Mouse (Mus musculus): ENCODE measurements around the gene Traf7.

Gene Traf7

GRCm38 (mm10) chr17:24507129-24507664 is 20.5 kb downstream of the Traf7 start:
- peak in 1 of 2 experiments; percentile 29 for DNase-seq (ENCODE audit: low spot score in 2 of 2)

GRCm38 (mm10) chr17:24506332-24507070 is 21.2 kb downstream of the Traf7 start:
- DNase-seq (ENCODE audit: low spot score in 2 of 2), result no peak

DNA sequence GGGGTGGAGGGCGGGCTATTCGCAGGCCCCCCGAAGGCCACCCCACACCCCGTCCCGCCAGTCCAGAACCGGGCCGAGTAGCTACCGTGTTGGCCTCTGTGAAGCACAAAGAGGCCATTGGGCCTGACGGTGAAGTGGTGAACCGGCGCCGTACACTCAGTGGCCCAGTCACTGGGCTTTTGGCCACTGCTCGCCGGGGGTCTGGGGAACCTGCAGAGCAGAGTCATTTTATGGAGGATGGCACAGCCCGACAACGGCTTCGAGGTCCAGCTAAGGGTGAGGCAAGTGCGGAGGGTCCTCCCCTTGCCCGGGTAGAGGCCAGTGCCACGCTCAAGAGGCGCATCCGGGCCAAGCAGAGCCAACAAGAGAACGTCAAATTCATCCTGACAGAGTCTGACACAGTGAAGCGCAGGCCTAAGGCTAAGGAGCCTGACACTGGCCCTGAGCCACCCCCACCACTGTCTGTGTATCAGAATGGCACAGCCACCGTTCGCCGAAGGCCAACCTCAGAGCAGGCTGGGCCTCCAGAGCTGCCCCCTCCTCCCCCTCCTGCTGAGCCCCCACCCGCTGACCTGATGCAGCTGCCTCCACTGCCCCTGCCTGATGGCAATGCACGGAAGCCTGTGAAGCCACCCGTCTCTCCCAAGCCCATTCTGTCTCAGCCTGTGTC is 22.3 kb downstream of the Traf7 start:
- no peak for DNase-seq (ENCODE audit: low spot score in 2 of 2)

GRCm38 (mm10) chr17:24504085-24504484 is 23.7 kb downstream of the Traf7 start:
- DNase-seq (ENCODE audit: low spot score in 2 of 2), result no peak

GRCm38 (mm10) chr17:24502208-24502607 is 25.5 kb downstream of the Traf7 start:
- no peak for DNase-seq (ENCODE audit: low spot score in 2 of 2)

DNA sequence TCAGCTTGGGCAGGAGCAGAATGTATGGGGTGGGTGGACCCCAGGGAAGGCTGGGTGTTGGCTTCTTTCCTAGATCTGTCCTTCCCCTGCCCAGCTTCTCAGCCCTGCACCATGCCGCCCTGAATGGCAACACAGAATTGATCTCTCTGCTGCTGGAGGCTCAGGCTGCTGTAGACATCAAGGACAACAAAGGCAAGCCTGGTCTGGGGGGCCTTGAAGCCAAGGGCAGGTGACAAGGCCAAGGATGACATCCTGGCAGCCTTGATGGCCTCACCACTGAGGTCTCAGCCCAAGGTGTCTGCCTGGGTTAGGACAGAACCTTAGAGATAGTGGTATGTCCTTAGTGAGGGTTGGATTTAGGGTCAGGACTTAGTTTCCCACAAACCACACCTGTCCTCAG is 31.7 kb downstream of the Traf7 start:
- DNase-seq (ENCODE audit: low spot score in 2 of 2), result no peak

DNA sequence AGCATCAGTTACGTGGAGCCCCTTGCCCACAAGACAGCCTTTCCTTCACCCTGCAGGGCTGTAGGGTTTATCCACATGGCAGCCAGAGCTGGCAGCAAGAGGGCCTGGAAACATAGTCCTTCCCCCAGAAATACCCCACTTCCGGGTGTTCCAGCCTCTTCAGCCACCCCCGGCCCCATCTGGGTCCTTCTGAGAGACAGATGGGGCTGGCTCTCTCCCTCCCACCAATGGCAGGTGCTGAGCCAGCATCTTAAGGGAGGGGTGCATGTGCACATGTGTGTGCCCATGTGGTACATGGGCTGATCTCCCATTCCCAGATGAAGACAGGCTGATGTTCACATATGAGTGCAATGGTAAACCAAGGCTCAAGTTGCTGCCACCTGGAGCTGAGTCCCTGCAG is 32.3 kb downstream of the Traf7 start:
- DNase-seq (ENCODE audit: low spot score in 2 of 2), result peak; percentile 34 to 65

- peak; percentile 49 to 68 for DNase-seq (ENCODE audit: low spot score in 2 of 2)
These were observed 33.0 kb downstream of the Traf7 start for GRCm38 (mm10) chr17:24494627-24495335.

GRCm38 (mm10) chr17:24490399-24490798 is 37.3 kb downstream of the Traf7 start:
- peak in 1 of 2 experiments; percentile 25 for DNase-seq (ENCODE audit: low spot score in 2 of 2)

DNA sequence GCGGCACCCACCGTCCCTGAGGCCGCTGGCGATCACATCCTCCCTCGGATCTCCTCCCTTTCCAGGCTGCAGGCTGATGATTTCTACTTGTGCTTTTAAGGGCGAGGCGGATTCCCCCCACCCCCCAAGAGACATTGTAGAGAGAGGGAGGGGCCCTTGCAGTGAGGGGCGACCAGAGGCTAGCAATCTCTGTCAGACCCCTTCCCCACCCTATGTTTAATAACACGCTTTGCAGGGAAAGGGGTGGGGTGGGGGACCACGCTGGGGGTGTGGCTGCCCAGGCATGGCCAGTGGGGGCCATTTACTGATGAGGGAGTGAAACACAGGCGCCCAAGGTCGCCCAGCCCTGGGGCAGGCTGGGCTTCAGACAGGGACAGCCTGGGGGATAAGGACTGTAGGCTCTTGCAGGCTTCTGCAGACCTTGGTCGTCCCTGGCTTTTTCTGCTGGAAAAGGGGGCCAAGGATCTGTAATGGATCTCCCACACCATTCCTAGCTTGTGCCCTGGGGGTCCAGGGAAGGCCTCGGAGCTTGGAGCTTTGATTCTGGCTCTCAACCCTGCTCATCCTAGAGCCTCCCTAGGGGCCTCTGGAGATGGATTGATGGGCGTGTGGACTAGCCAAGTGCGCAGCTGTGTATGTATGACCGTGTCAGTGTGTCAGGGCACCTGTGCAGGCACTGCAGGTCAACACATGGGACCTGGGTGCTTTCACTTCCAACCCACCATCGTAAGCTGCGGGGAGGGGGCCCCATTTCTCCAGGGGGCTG is 38.3 kb downstream of the Traf7 start:
- DNase-seq (ENCODE audit: low spot score in 2 of 2), result no peak

DNA sequence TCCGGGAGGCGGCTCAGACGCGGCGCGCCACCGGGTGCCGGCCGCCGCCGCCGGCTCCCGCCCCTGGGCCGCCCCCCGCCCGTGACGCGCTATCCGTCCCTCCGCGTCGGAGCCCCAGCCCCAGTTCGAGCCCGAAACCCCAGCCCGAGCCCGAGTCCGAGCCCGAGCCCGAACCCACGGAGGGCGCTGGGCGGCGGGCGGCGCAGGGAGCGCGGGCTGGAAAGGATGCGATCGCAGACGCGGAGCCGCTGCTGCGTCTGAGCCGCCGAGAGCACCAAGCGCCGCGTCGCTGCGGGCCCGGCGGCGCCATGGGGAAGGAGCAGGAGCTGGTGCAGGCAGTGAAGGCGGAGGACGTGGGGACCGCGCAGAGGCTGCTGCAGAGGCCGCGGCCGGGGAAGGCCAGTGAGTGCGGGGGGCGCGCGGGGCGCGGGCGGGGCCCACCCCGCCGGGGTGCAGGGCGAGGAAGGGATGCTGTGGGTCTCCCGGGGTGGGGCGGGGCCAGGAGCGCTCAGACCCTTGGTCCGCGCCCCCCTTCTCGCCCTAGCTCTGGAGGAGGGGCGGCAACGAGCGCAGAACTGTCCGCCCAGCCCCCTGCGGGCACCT is 39.0 kb downstream of the Traf7 start:
- peak in 1 of 2 experiments; percentile 48 for DNase-seq (ENCODE audit: low spot score in 2 of 2)

DNA sequence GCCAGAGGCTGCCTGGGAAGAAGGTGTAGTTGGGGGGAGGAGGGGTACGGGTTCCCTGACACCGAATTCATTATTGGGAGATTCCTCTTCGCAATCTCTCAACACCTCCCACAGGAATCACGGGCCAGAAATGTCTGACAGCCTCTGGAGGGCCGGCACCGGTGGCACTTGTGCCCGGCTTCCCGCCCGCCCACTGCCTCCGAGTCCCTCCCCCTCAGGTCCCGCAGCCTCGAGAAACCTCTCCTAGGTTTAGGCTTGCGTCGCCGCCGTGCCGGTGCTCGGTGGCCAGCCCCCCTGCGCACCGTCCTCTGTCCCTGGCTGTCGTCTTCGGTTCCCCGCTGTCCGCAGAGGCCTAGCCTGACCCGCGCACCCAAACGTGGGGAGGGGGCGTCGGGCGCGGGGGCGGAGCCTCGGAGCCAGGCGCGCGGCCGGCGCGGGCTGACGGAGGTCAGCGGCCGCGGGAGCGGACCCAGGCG is 39.5 kb downstream of the Traf7 start, which contains the start of gene Caskin1:
Gene Caskin1 (plus strand): TSS at position 416 of the 476 bp plus-strand sequence.
- no peak for DNase-seq (ENCODE audit: low spot score in 2 of 2)

DNA sequence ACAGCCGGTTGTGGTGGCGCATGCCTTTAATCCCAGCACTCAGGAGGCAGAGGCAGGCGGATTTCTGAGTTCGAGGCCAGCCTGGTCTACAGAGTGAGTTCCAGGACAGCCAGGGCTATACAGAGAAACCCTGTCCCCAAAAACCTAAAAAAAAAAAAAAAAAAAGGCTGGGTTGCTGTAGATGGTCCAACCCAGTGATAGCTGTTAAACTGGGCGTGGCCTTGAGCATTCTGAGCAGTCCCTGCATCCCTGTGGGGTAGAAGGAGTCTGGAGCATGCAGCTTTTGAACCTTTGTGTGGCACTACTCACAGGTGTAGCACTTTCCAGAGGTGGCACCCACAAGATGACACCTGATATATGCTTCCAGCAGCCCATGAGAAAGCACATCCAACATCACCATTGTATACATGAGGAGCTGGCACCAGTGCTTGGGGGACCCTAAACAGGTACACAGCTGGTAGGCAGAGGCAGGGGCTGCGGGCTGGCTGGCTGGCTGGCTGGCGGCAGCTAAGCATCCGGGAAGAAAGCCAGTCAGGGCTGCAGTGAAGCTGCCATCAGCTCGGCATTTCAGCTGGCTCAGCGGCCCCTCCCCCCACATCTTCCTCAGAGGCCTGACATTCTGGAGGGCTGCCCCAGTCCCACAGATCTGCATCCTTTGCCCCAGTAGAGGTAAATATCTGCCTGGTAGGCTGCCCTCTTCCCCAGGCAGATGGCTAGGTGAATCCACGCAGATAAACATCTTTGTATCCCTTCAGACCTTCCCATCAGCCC is 42.5 kb downstream of the Traf7 start:
- DNase-seq (ENCODE audit: low spot score in 2 of 2), result peak in 1 of 2 experiments; percentile 69

- DNase-seq (ENCODE audit: low spot score in 2 of 2), result no peak
These were observed 44.2 kb downstream of the Traf7 start for GRCm38 (mm10) chr17:24483495-24483894.

GRCm38 (mm10) chr17:24481027-24481815 is 46.5 kb downstream of the Traf7 start:
- DNase-seq (ENCODE audit: low spot score in 2 of 2), result no peak

- DNase-seq (ENCODE audit: low spot score in 2 of 2), result no peak
These were observed 47.4 kb downstream of the Traf7 start for GRCm38 (mm10) chr17:24480201-24480826.

DNA sequence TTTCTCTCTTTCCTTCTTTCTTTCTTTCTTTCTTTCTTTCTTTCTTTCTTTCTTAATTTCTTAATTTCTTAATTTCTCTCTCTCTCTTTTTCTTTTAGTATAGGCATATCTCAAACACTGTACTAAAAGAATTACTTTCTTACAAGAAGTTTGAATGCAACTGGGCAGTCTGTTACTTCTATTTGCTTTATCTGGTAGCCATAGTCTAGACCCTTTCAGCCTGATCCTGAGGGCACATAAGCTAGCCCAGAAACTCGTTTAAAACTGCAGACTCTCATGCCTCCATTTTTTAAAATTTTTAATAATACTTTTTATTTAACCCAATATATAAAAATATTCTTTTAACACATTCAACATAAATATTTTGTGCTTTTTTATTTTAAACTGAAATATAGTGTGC is 48.3 kb downstream of the Traf7 start:
- DNase-seq (ENCODE audit: low spot score in 2 of 2), result no peak

- DNase-seq (ENCODE audit: low spot score in 2 of 2), result peak; percentile 91 to 95
These were observed 48.9 kb downstream of the Traf7 start, which contains the start of gene Mlst8 for GRCm38 (mm10) chr17:24478663-24479380. TSS of gene Mlst8 (minus strand) at chr17:24479078.

Measured in frontal cortex, postnatal 10 days (tissue).